12 mouse cellular contexts compared by ENCODE assay signal in genomic region chr9:122501864-122502341, GRCm38 (mm10).
A peak's percentile ranks its signal among the peaks of the same experiment; 100 is the strongest.
DNase-seq lines count a peak whose midpoint lies in the region; ATAC-seq and TF ChIP-seq lines count a peak whose summit lies in the region.
"Had no signal": no experiment of that assay in that cellular context is flagged by ENCODE, and none has a peak within 500 bp of the region (broad histone marks: within the 10 kb centered on the region; RNA-seq: fewer than 3 reads in every experiment).

No protein-coding gene starts in this region.

- peak overlapping the region; percentile 13; the same call in 1 of the 2 replicates for H3K4me2 ChIP-seq in hindbrain, embryonic 14.5 days (replicated peaks)
- H3K4me2 ChIP-seq in midbrain, embryonic 11.5 days = no peak overlapping the region
- H3K4me2 ChIP-seq: embryonic facial prominence, embryonic 15.5 days had no signal

- WGBS in hindbrain, embryonic 14.5 days = 30% methylated on average over 13 of the region's 13 CpGs
- WGBS in midbrain, embryonic 11.5 days = 30% methylated on average over 13 of the region's 13 CpGs
- 39% methylated on average over 13 of the region's 13 CpGs for WGBS in lung, adult 2 months

- peak overlapping the region; percentile 63 for H3K27ac ChIP-seq in hindbrain, embryonic 14.5 days
- no peak overlapping the region for H3K27ac ChIP-seq in midbrain, embryonic 11.5 days (ENCODE audit: low read depth, low read length)
- H3K27ac ChIP-seq: embryonic facial prominence, embryonic 15.5 days had no signal

- no peak overlapping the region for H3K4me3 ChIP-seq in hindbrain, embryonic 14.5 days (replicated peaks; ENCODE audit: low read length)
- no peak overlapping the region for H3K4me3 ChIP-seq in midbrain, embryonic 11.5 days (ENCODE audit: low read depth, low read length)
- H3K4me3 ChIP-seq in lung, adult 2 months (replicated peaks; ENCODE audit: extremely low read depth, low read depth, low read length) = no peak overlapping the region
- H3K4me3 ChIP-seq: embryonic facial prominence, embryonic 15.5 days had no signal

- no peaks in the 10 kb centered on the region for H3K9me3 ChIP-seq in hindbrain, embryonic 14.5 days (ENCODE audit: control insufficient read depth, low read length)
- no peaks in the 10 kb centered on the region for H3K9me3 ChIP-seq in midbrain, embryonic 11.5 days (ENCODE audit: control insufficient read depth, low read length)
- H3K9me3 ChIP-seq: embryonic facial prominence, embryonic 15.5 days; G1E had no signal

- 0 out of 2 replicates have a peak, but pooled peaks cover 3% of the 10 kb centered on the region for H3K4me1 ChIP-seq in hindbrain, embryonic 14.5 days (replicated peaks; ENCODE audit: control insufficient read depth, insufficient read depth, low read length)
- H3K4me1 ChIP-seq in midbrain, embryonic 11.5 days (ENCODE audit: control insufficient read depth, insufficient read depth, low read length) = no peaks in the 10 kb centered on the region
- no peaks in the 10 kb centered on the region for H3K4me1 ChIP-seq in lung, adult 2 months (ENCODE audit: control insufficient read depth, insufficient read depth, low read length)
- H3K4me1 ChIP-seq: embryonic facial prominence, embryonic 15.5 days had no signal

- no peaks in the 10 kb centered on the region for H3K36me3 ChIP-seq in hindbrain, embryonic 14.5 days (replicated peaks; ENCODE audit: control insufficient read depth, insufficient read depth)
- H3K36me3 ChIP-seq in midbrain, embryonic 11.5 days (ENCODE audit: control insufficient read depth, insufficient read depth, low read length) = no peaks in the 10 kb centered on the region
- H3K36me3 ChIP-seq: embryonic facial prominence, embryonic 15.5 days; G1E had no signal

- H3K9ac ChIP-seq in hindbrain, embryonic 14.5 days = no peak overlapping the region
- no peak overlapping the region for H3K9ac ChIP-seq in midbrain, embryonic 11.5 days (ENCODE audit: low read length)
- H3K9ac ChIP-seq: embryonic facial prominence, embryonic 15.5 days had no signal

- H3K27me3 ChIP-seq in hindbrain, embryonic 14.5 days (ENCODE audit: control insufficient read depth, insufficient read depth, low read length) = no peaks in the 10 kb centered on the region
- no peaks in the 10 kb centered on the region for H3K27me3 ChIP-seq in midbrain, embryonic 11.5 days (ENCODE audit: control insufficient read depth, insufficient read depth, low read length)
- H3K27me3 ChIP-seq: embryonic facial prominence, embryonic 15.5 days had no signal

- TF ChIP-seq CTCF in brain, embryonic 14.5 days (IDR thresholded peaks at IDR 0.05; ENCODE audit: borderline replicate concordance, extremely low read depth, insufficient read depth, insufficient read length) = no peak
- TF ChIP-seq CTCF in lung, adult 2 months (IDR thresholded peaks at IDR 0.05; ENCODE audit: insufficient read depth, low read length) = no peak

- no peak for ATAC-seq in hindbrain, embryonic 14.5 days (ENCODE audit: low FRiP score)
- ATAC-seq in midbrain, embryonic 11.5 days (ENCODE audit: low FRiP score) = no peak
- ATAC-seq: intestine, postnatal 0 days had no signal

- TF ChIP-seq POLR2A in brain, embryonic 14.5 days (IDR thresholded peaks at IDR 0.05; ENCODE audit: borderline replicate concordance, extremely low read depth, insufficient read depth, insufficient read length, poor library complexity, severe bottlenecking) = no peak
- no peak for TF ChIP-seq POLR2A in lung, adult 2 months (IDR thresholded peaks at IDR 0.05; ENCODE audit: borderline replicate concordance, extremely low read depth, low read depth, low read length)

- peak; percentile 78 to 79 for DNase-seq in cerebellum, postnatal 10 days
- DNase-seq in cerebellum, adult 11 months = no peak
- DNase-seq in brain, embryonic 14.5 days (ENCODE audit: low read depth) = peak; percentile 87
- peak; percentile 63 for DNase-seq in hindbrain, embryonic 14.5 days (ENCODE audit: low spot score)
- peak; percentile 87 for DNase-seq in midbrain, embryonic 11.5 days (ENCODE audit: low spot score, missing footprints)
- no peak for DNase-seq in lung, adult 2 months
- no peak for DNase-seq in gastrocnemius, postnatal 4 days (ENCODE audit: low spot score in 2 of 2)
- no peak for DNase-seq in thymus, postnatal 25 days
- DNase-seq: lung, postnatal 36 days had no signal

Comparison
In these comparisons a context has a peak if more than half of its experiments do, and no peak if none do; other contexts are left out.
1. DNase-seq: peak in cerebellum, postnatal 10 days (2 of 2), brain, embryonic 14.5 days (single experiment), hindbrain, embryonic 14.5 days (single experiment) and midbrain, embryonic 11.5 days (single experiment); none in cerebellum, adult 11 months (single experiment), lung, adult 2 months (single experiment), gastrocnemius, postnatal 4 days (0 of 2) and thymus, postnatal 25 days (single experiment).